Mouse (Mus musculus) bone marrow, adult 2 months (tissue): ENCODE results near the gene Sidt1. TPM values are rescaled to one million over a fixed set of nuclear protein-coding genes. Genes with fewer than 3 reads are reported as not detected.

ENCODE experiments used
- H3K27ac ChIP-seq: fragments of 200-500 bp; 2 replicates; pipeline ENCODE4 v1.5.1; 2012; ENCODE audit warnings: low read depth, mild to moderate bottlenecking, control low read depth, inconsistent platforms, low read length; ENCODE audit not compliant: control insufficient read depth, poor library complexity, insufficient read depth
- H3K4me1 ChIP-seq: fragments of 200-500 bp; 2 replicates; pipeline ENCODE4 v1.6.1; 2011; ENCODE audit warnings: low read length; ENCODE audit not compliant: control insufficient read depth, insufficient read depth
- H3K4me3 ChIP-seq: fragments of 200-500 bp; replicated peaks from 2 replicates; pipeline ENCODE3; 2011; ENCODE audit warnings: mild to moderate bottlenecking, low read depth, low read length, control low read depth; ENCODE audit not compliant: control insufficient read depth
- CTCF ChIP-seq: fragments of 200-500 bp; IDR thresholded peaks from 2 replicates; pipeline ENCODE4 v1.5.1; 2011; ENCODE audit warnings: low read length, control low read depth; ENCODE audit not compliant: control insufficient read depth, insufficient read depth
- POLR2A ChIP-seq: fragments of 200-500 bp; IDR thresholded peaks from 2 replicates; pipeline ENCODE4 v1.6.1; 2011; ENCODE audit warnings: low read depth, mild to moderate bottlenecking, control low read depth, low read length, borderline replicate concordance; ENCODE audit not compliant: control insufficient read depth
- WGBS: fragments of 180-500 bp; shearing (Covaris S2); methylation state at CpG from one replicate; pipeline ENCODE4 v1.1.7; 2018; 5-methylcytosine and 5-hydroxymethylcytosine counted together
- polyA plus RNA-seq: library from polyadenylated mRNA; stranded (reverse); fragments of >200 nt; gene quantifications from 2 replicates; pipeline ENCODE4 v1.2.4, GENCODE M21; 2011; ENCODE audit warnings: low replicate concordance; ENCODE audit not compliant: missing spikeins, insufficient read depth, insufficient read length

Gene Sidt1
- polyA plus RNA-seq, 1 experiment, result 3.6 TPM

- WGBS, result 78% methylated on average over 6 of the region's 6 CpGs
- H3K4me3 ChIP-seq, result no peak overlapping the region
- TF ChIP-seq CTCF, result no peak
- no peak for TF ChIP-seq POLR2A
- H3K27ac ChIP-seq, result no peak overlapping the region
- H3K4me1 ChIP-seq, result no peaks in the 10 kb centered on the region; the same call in 1 of the 2 replicates
These were observed 63.4 kb downstream of the Sidt1 start for GRCm38 (mm10) chr16:44269578-44269977.

GRCm38 (mm10) chr16:44268541-44269215 is 64.3 kb downstream of the Sidt1 start:
- WGBS, result 84% methylated on average over 7 of the region's 7 CpGs
- TF ChIP-seq POLR2A (no peak), CTCF (no peak)
- Histone ChIP-seq H3K27ac (no peak overlapping the region), H3K4me3 (no peak overlapping the region), H3K4me1 (no peaks in the 10 kb centered on the region; the same call in 1 of the 2 replicates)

- TF ChIP-seq POLR2A (no peak), CTCF (no peak)
- no peak overlapping the region for H3K4me3 ChIP-seq
- 79% methylated on average over 6 of the region's 6 CpGs for WGBS
- H3K27ac ChIP-seq, result no peak overlapping the region
- no peaks in the 10 kb centered on the region for H3K4me1 ChIP-seq
These were observed 67.4 kb downstream of the Sidt1 start for GRCm38 (mm10) chr16:44265562-44265961.

GRCm38 (mm10) chr16:44264916-44265315 is 68.1 kb downstream of the Sidt1 start:
- Histone ChIP-seq H3K4me3 (no peak overlapping the region), H3K27ac (no peak overlapping the region), H3K4me1 (no peaks in the 10 kb centered on the region)
- TF ChIP-seq CTCF (no peak), POLR2A (no peak)
- WGBS, result 74% methylated on average over 2 of the region's 2 CpGs

- H3K27ac ChIP-seq, result no peak overlapping the region
- no peak for TF ChIP-seq POLR2A
- no peak for TF ChIP-seq CTCF
- WGBS, result 76% methylated on average over 3 of the region's 3 CpGs
These were observed 75.5 kb downstream of the Sidt1 start for GRCm38 (mm10) chr16:44257476-44257875.

GRCm38 (mm10) chr16:44254698-44255097 is 78.3 kb downstream of the Sidt1 start:
- H3K27ac ChIP-seq, result no peak overlapping the region
- no peaks in the 10 kb centered on the region for H3K4me1 ChIP-seq
- 87% methylated on average over 7 of the region's 7 CpGs for WGBS
- H3K4me3 ChIP-seq, result no peak overlapping the region
- TF ChIP-seq CTCF (no peak), POLR2A (no peak)

More at GRCm38 (mm10) chr16:44257476-44257875, 75.5 kb downstream of the Sidt1 start:
- no peak overlapping the region for H3K4me3 ChIP-seq
- H3K4me1 ChIP-seq, result no peaks in the 10 kb centered on the region

- Histone ChIP-seq H3K27ac (no peak overlapping the region), H3K4me1 (no peaks in the 10 kb centered on the region), H3K4me3 (no peak overlapping the region)
- WGBS, result 70% methylated on average over 7 of the region's 7 CpGs
- TF ChIP-seq POLR2A, result no peak
- TF ChIP-seq CTCF, result no peak
These were observed 79.0 kb downstream of the Sidt1 start for GRCm38 (mm10) chr16:44253797-44254634.

- WGBS, result 87% methylated on average over 3 of the region's 3 CpGs
These were observed 80.3 kb downstream of the Sidt1 start for GRCm38 (mm10) chr16:44252735-44253134.

More at GRCm38 (mm10) chr16:44252735-44253134, 80.3 kb downstream of the Sidt1 start:
- Histone ChIP-seq H3K27ac (no peak overlapping the region), H3K4me1 (no peaks in the 10 kb centered on the region), H3K4me3 (no peak overlapping the region)
- TF ChIP-seq CTCF (no peak), POLR2A (no peak)
